Mouse (Mus musculus): Measurements from ENCODE around the gene Zfp410. TPM values are rescaled to one million over a fixed set of nuclear protein-coding genes. Genes with fewer than 3 reads are reported as not detected.

The Zfp410 gene
- 22.3 and 26.6 TPM in 2 replicates for polyA plus RNA-seq (2012; rRNA removed)

DNA sequence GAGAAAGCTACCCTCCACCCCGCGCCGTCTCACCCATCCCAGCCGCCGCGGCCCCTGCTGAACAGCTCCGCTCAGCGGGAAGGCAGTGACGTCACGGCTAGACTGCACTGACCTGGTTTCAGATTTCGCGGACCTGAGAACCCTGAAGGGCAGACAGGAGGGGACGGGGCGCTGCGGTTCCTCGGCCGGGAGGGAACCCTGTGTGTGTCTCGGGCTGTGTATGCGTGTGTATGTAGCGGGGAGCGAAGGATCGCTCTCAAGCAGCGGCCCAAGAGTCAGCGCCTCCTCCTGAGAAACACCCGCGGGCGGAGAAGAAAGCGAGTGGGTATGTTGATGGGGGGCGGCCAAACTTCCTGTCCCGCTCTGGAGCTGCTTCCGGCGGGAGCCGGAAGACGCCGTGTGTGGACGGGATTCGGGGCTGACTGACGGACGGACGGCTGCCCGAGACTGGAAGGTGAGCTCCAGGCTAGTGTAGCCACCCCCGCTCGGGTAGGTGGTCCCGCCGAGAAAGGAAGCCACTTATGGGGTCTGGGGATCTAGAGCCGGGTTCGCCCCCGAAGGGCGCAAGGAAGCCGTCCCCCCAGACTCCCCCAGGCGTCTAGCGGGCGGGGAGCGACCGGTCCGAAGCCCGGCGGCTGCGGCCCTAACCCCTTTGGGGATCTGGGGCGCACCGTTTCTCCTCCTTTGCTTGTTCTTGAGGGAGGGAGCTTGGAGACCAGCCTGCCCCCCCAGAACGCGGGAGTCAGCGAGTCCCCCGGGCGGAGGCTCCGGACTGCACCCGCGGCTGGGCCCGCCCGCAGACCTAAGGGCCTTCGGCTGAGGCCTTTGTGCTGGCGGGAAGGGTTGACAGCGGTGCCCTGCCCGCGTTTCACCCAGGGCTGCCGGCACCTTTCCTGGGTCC is at the start of gene Zfp410:
TSS of gene Zfp410 (plus strand) at position 132 of the 901 bp plus-strand sequence.

DNA sequence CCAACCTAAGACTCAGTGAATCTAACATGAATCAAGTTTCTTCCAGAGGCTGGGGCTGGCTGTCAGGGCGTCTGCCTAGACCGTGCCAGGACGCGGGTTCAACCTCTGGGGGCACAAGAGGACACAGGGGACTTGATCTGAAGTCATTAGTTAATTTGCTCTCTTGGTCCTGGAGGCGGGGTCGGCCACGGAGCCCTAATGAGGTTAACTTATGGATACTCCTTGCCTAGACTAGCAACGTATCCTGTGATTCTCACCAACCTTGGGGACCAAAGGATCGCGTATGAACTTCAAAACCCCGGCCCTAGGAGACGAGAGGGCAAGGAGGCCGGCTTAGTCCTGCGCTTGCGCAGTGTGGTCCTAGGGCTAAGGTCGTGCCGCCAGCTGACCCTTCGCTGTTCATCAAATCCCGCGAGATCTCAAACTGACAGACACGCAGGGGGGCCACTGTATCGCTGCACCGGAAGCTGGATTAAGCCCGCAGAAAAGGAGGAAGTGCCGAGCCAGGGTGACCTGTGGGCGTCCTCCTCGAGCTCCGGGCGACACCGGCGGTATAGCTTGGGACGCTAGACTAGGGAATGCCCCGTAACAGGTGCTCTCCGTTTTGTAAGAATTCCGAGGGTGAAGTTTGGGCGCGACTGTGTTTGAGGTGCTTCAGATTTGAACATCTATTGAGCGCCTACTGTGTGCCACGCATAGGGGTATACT is 31.6 kb upstream of the Zfp410 start, which contains the start of gene Ptgr2:
TSS of gene Ptgr2 (plus strand) at position 348 of the 708 bp plus-strand sequence.

DNA sequence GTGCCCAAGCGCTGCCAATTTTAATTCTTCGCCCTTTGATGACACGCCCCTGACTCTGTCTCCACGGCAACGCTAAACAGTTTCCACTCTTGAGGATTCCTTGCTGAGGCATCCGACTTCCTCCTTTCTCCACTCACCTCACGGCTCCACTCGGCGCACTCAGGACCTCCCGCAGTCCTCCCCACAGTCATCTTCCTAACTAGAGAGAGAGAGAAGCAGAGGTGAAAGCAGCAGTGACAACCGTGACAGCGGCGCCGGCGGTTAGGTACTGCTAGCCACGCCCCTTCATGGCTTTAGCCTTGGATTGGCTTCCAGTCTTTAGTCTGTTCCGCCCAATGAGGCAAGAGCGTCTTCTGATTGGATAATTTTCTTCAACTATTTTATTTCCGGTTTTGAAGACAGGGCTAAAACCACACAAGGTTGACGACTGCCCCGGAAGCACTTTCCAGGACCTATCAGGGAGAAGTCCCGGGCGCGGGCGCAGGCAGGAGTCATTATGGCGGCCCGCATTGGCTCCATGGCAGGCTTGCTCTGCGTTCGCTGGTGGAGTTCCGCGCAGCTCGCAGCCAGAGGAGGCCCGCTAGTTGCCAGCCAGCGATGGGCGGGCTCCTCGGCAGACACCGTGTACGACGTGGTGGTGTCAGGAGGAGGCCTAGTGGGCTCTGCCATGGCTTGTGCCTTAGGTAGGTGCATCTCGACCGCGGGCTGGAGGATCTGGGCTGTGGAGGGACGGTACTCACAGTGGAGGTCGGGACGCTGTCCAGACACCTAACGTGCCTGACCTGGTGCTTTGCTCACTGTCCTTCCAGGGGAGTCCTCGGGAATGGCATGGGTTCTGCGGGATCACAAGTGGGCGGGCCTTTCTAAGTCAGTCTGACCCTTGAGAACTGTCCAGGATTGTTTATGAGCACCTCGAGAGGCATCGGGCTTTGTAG is 45.2 kb downstream of the Zfp410 start, which contains the start of the genes Coq6 and Fam161b:
TSS of gene Coq6 (plus strand) at position 103 of the 935 bp plus-strand sequence.
TSS of gene Fam161b (minus strand) at position 279 of the 935 bp plus-strand sequence.

Other genes starting within 250 kb of the Zfp410 start
- not detected in 2 replicates for gene Acot5, start 247.5 kb upstream of the Zfp410 start, polyA plus RNA-seq (2012; rRNA removed)
- 0.87 and 0.93 TPM in 2 replicates for gene Acot6, start 216.2 kb upstream of the Zfp410 start, polyA plus RNA-seq (2012; rRNA removed)
- gene Dnal1, start 202.5 kb upstream of the Zfp410 start, polyA plus RNA-seq (2012; rRNA removed): 0.40 and 0.42 TPM in 2 replicates
- 0.12 TPM in 2 replicates for gene Pnma1, start 168.4 kb upstream of the Zfp410 start, polyA plus RNA-seq (2012; rRNA removed)
- 3.6 and 4.5 TPM in 2 replicates for gene Elmsan1, start 98.0 kb upstream of the Zfp410 start, polyA plus RNA-seq (2012; rRNA removed)
- gene Ptgr2, start 31.6 kb upstream of the Zfp410 start, polyA plus RNA-seq (2012; rRNA removed): 13.1 and 14.9 TPM in 2 replicates
- gene Coq6, start 44.8 kb downstream of the Zfp410 start, polyA plus RNA-seq (2012; rRNA removed): 17.9 and 20.9 TPM in 2 replicates
- gene Fam161b, start 45.0 kb downstream of the Zfp410 start, polyA plus RNA-seq (2012; rRNA removed): 1.8 TPM in 2 replicates
- gene Entpd5, start 92.2 kb downstream of the Zfp410 start, polyA plus RNA-seq (2012; rRNA removed): 5.4 and 6.0 TPM in 2 replicates
- gene Bbof1, start 92.2 kb downstream of the Zfp410 start, polyA plus RNA-seq (2012; rRNA removed): 0.37 and 0.49 TPM in 2 replicates
- 10.6 and 10.8 TPM in 2 replicates for gene Rnf113a2, start 100.3 kb downstream of the Zfp410 start, polyA plus RNA-seq (2012; rRNA removed)
- 10.8 and 12.3 TPM in 2 replicates for gene Aldh6a1, start 134.2 kb downstream of the Zfp410 start, polyA plus RNA-seq (2012; rRNA removed)
- 7.3 and 8.6 TPM in 2 replicates for gene Lin52, start 134.6 kb downstream of the Zfp410 start, polyA plus RNA-seq (2012; rRNA removed)

Measured in liver, embryonic 14 days (tissue).